23 mouse cellular contexts compared by ENCODE assay signal in the genomic region with DNA sequence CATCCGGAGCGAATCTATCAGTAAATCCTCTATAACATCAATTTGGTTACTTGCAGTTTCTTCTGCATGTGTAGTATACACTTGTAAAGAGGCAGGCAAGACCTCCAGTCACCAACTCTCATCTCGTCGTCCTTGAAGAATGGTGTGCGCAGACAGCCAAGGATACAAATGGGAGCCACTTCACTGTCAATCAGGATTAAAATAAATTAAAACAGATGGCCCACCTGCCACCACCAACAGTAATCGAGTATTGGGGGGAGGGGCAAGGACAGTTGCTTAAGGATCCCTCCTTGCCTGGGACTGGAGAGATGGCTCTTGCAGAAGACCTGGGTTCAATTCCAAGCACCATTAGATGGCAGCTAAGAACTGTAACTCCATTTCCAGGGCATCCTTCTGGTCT. TPM values are rescaled to one million over a fixed set of nuclear protein-coding genes. Genes with fewer than 3 reads are reported as not detected.
"Had no signal": no experiment of that assay in that cellular context is flagged by ENCODE, and none has a peak within 500 bp of the region (broad histone marks: within the 10 kb centered on the region; RNA-seq: fewer than 3 reads in every experiment).

No protein-coding gene starts in this region.

- H3K9me3 ChIP-seq: limb, embryonic 10.5 days; limb, embryonic 13.5 days; liver, embryonic 12.5 days; liver, embryonic 15.5 days; lung, embryonic 15.5 days; neural tube, embryonic 12.5 days; neural tube, embryonic 15.5 days had no signal

- H3K36me3 ChIP-seq: neural tube, embryonic 15.5 days had no signal

- DNase-seq: kidney, adult 2 months; kidney, postnatal 10 days; kidney, postnatal 36 days; layer of hippocampus, postnatal 36 days; liver; lung, adult 18-20 months; lung, postnatal 10 days; lung, postnatal 4 days; midbrain, embryonic 14.5 days; right cerebral cortex, postnatal 4 days; thymus, adult 2 months; thymus, postnatal 14 days; thymus, postnatal 4 days had no signal

- H3K9ac ChIP-seq: limb, embryonic 13.5 days; liver, embryonic 12.5 days; liver, embryonic 15.5 days; lung, embryonic 15.5 days; neural tube, embryonic 12.5 days; neural tube, embryonic 15.5 days had no signal

- ATAC-seq: liver, embryonic 12.5 days had no signal

- H3K4me2 ChIP-seq: limb, embryonic 13.5 days; liver, embryonic 12.5 days; liver, embryonic 15.5 days; lung, embryonic 15.5 days; neural tube, embryonic 12.5 days; neural tube, embryonic 15.5 days had no signal

- H3K27ac ChIP-seq: left cerebral cortex, adult 2 months; limb, embryonic 10.5 days; limb, embryonic 13.5 days; liver, embryonic 12.5 days; liver, embryonic 15.5 days; lung, embryonic 15.5 days; neural tube, embryonic 12.5 days; neural tube, embryonic 15.5 days; stomach, postnatal 0 days had no signal

- H3K4me3 ChIP-seq: left cerebral cortex, adult 2 months; limb, embryonic 10.5 days; limb, embryonic 13.5 days; liver, embryonic 12.5 days; liver, embryonic 15.5 days; lung, embryonic 15.5 days; neural tube, embryonic 12.5 days; neural tube, embryonic 15.5 days had no signal

- H3K27me3 ChIP-seq: limb, embryonic 13.5 days; liver, embryonic 15.5 days; lung, embryonic 15.5 days; neural tube, embryonic 12.5 days; neural tube, embryonic 15.5 days had no signal

RNA-seq across cellular contexts. Expression of a gene that starts 49.6 kb away (rescaled TPM):
- polyA plus RNA-seq: liver, embryonic 15.5 days; stomach, embryonic 14.5 days had no signal
